Mouse (Mus musculus) ES-E14 (cell line): ENCODE measurements around the gene Olfr1044. TPM values are rescaled to one million over a fixed set of nuclear protein-coding genes. Genes with fewer than 3 reads are reported as not detected.

ENCODE experiments used
- DNase-seq: peaks from one replicate; pipeline ENCODE4 v3.0.0-alpha.2; 2013; ENCODE audit warnings: low read depth, low spot score
- H3K27ac ChIP-seq: 2 replicates; pipeline ENCODE4 v1.5.1; 2012; ENCODE audit warnings: low read depth, mild to moderate bottlenecking, low read length, moderate library complexity, mixed read lengths; ENCODE audit not compliant: poor library complexity, insufficient read depth, severe bottlenecking
- H3K36me3 ChIP-seq: 2 replicates; pipeline ENCODE4 v1.6.1; 2012; ENCODE audit warnings: mild to moderate bottlenecking, low read length, moderate library complexity, mixed read lengths; ENCODE audit not compliant: control insufficient read depth, poor library complexity, insufficient read depth, severe bottlenecking
- H3K4me1 ChIP-seq, 2 experiments: fragments of 150-350 bp in 1 of 2; sonication (generic) in 1 of 2; 2 replicates each; pipeline ENCODE4 v1.6.1; 2012; ENCODE audit warnings: low read length in 2 of 2, mild to moderate bottlenecking in 1 of 2, mixed read lengths in 1 of 2; ENCODE audit not compliant: control insufficient read depth in 2 of 2, insufficient read depth in 2 of 2, poor library complexity in 1 of 2
- H3K4me3 ChIP-seq, 2 experiments: fragments of 150-350 bp in 1 of 2; sonication (generic) in 1 of 2; 2 replicates each; pipeline ENCODE4 v1.5.1; 2012; ENCODE audit warnings: low read length in 2 of 2, low read depth in 1 of 2, mild to moderate bottlenecking in 1 of 2, mixed read lengths in 1 of 2; ENCODE audit not compliant: insufficient read depth in 1 of 2, poor library complexity in 1 of 2, severe bottlenecking in 1 of 2
- H3K9ac ChIP-seq: 2 replicates; pipeline ENCODE4 v1.6.1; 2012; ENCODE audit warnings: low read depth, mild to moderate bottlenecking, low read length, mixed read lengths; ENCODE audit not compliant: poor library complexity, insufficient read depth, severe bottlenecking
- H3K9me3 ChIP-seq: fragments of 150-350 bp; sonication (generic); 2 replicates; pipeline ENCODE4 v1.6.1; 2012; ENCODE audit warnings: low read depth, mild to moderate bottlenecking, low read length; ENCODE audit not compliant: control insufficient read depth, insufficient read depth
- CHD2 ChIP-seq: IDR thresholded peaks from 2 replicates; pipeline ENCODE4 v1.6.1; 2014; ENCODE audit warnings: mild to moderate bottlenecking, low read depth, low read length, inconsistent platforms
- HCFC1 ChIP-seq: IDR thresholded peaks from 2 replicates; pipeline ENCODE4 v1.6.1; 2012; ENCODE audit warnings: low read length, inconsistent platforms, borderline replicate concordance; ENCODE audit not compliant: insufficient read depth
- MAFK ChIP-seq: IDR thresholded peaks from 2 replicates; pipeline ENCODE4 v1.6.1; 2014; ENCODE audit warnings: mild to moderate bottlenecking, low read depth, low read length, inconsistent platforms; ENCODE audit not compliant: insufficient read depth
- ZC3H11A ChIP-seq: IDR thresholded peaks from 2 replicates; pipeline ENCODE4 v1.6.1; 2012; ENCODE audit warnings: low read depth, mild to moderate bottlenecking, inconsistent platforms, low read length, borderline replicate concordance
- ZNF384 ChIP-seq: IDR thresholded peaks from 2 replicates; pipeline ENCODE4 v1.6.1; 2012; ENCODE audit warnings: low read depth, low read length, inconsistent platforms
- in situ Hi-C, 2 experiments: fragments of 600-800 bp; cut with MboI; formaldehyde crosslinking; loops; one replicate each; pipeline ENCODE4 v1.15.1; 2025; ENCODE audit warnings: low sequenced_read_pairs in 2 of 2, inconsistent platforms in 1 of 2; ENCODE audit not compliant: unreplicated experiment in 2 of 2
- total RNA-seq: library from RNA; depleted of rRNA; stranded (reverse); fragments of 300-350 nt; gene quantifications from 2 replicates; pipeline ENCODE4 v1.2.3, GENCODE M21; 2012; rRNA removed

Gene Olfr1044
- total RNA-seq, 1 experiment, result not detected

GRCm38 (mm10) chr2:86135828-86136227, 41.8 kb downstream of the Olfr1044 start, which contains the start of gene Olfr1039:
Gene Olfr1039, minus strand, starts transcription at chr2:86135928.
- TF ChIP-seq HCFC1 (no peak), MAFK (no peak), CHD2 (no peak), ZC3H11A (no peak), ZNF384 (no peak)
- no peak within 1 kb of the TSS for H3K27ac ChIP-seq
- in situ Hi-C loops, result no loop called here
- no peak within 1 kb of the TSS for H3K9ac ChIP-seq
- DNase-seq, result no peak
- no peaks in the 10 kb centered on the region for H3K9me3 ChIP-seq
- H3K4me1 ChIP-seq, result no peaks in the 10 kb centered on the region
- H3K36me3 ChIP-seq, result no peaks in the 10 kb centered on the region
- H3K4me3 ChIP-seq, result no peak within 1 kb of the TSS

Other genes starting within 250 kb of the Olfr1044 start
- not detected in 2 replicates for gene Olfr1028, start 227.4 kb downstream of the Olfr1044 start, total RNA-seq
- not detected in 2 replicates for gene Olfr1029, start 203.9 kb downstream of the Olfr1044 start, total RNA-seq
- not detected in 2 replicates for gene Olfr1030, start 198.5 kb downstream of the Olfr1044 start, total RNA-seq
- not detected in 2 replicates for gene Olfr1031, start 187.5 kb downstream of the Olfr1044 start, total RNA-seq
- not detected in 2 replicates for gene Olfr1032, start 172.3 kb downstream of the Olfr1044 start, total RNA-seq
- not detected in 2 replicates for gene Olfr1033, start 157.2 kb downstream of the Olfr1044 start, total RNA-seq
- gene Olfr1034, start 132.0 kb downstream of the Olfr1044 start, total RNA-seq, result not detected in 2 replicates
- not detected in 2 replicates for gene Olfr1036, start 103.8 kb downstream of the Olfr1044 start, total RNA-seq
- not detected in 2 replicates for gene Olfr1037, start 90.4 kb downstream of the Olfr1044 start, total RNA-seq
- not detected in 2 replicates for gene Olfr1039, start 41.9 kb downstream of the Olfr1044 start, total RNA-seq
- not detected in 2 replicates for gene Olfr1040, start 31.1 kb downstream of the Olfr1044 start, total RNA-seq
- not detected in 2 replicates for gene Olfr1042, start 16.0 kb downstream of the Olfr1044 start, total RNA-seq
- not detected in 2 replicates for gene Olfr1043, start 10.3 kb downstream of the Olfr1044 start, total RNA-seq
- gene Olfr52, start 7.9 kb upstream of the Olfr1044 start, total RNA-seq, result not detected in 2 replicates
- gene Olfr1045, start 25.2 kb upstream of the Olfr1044 start, total RNA-seq, result not detected in 2 replicates
- not detected in 2 replicates for gene Olfr1046, start 41.5 kb upstream of the Olfr1044 start, total RNA-seq
- not detected in 2 replicates for gene Olfr1047, start 53.6 kb upstream of the Olfr1044 start, total RNA-seq
- gene Olfr1048, start 62.5 kb upstream of the Olfr1044 start, total RNA-seq, result not detected in 2 replicates
- gene Olfr1049, start 80.5 kb upstream of the Olfr1044 start, total RNA-seq, result not detected in 2 replicates
- not detected in 2 replicates for gene Olfr1051, start 101.3 kb upstream of the Olfr1044 start, total RNA-seq
- not detected in 2 replicates for gene Olfr1052, start 114.6 kb upstream of the Olfr1044 start, total RNA-seq
- gene Olfr1053, start 137.5 kb upstream of the Olfr1044 start, total RNA-seq, result not detected in 2 replicates
- gene Olfr1054, start 157.6 kb upstream of the Olfr1044 start, total RNA-seq, result not detected in 2 replicates
- not detected in 2 replicates for gene Olfr1055, start 172.5 kb upstream of the Olfr1044 start, total RNA-seq
- gene Olfr1056, start 184.6 kb upstream of the Olfr1044 start, total RNA-seq, result not detected in 2 replicates
- not detected in 2 replicates for gene Olfr1057, start 200.6 kb upstream of the Olfr1044 start, total RNA-seq
- gene Olfr1058, start 210.7 kb upstream of the Olfr1044 start, total RNA-seq, result not detected in 2 replicates
- gene Olfr1061, start 236.2 kb upstream of the Olfr1044 start, total RNA-seq, result not detected in 2 replicates
- not detected in 2 replicates for gene Olfr1062, start 248.9 kb upstream of the Olfr1044 start, total RNA-seq